Mouse (Mus musculus): ENCODE data around the gene Cd59a.
A peak's percentile ranks its signal among the peaks of the same experiment; 100 is the strongest.
"Not testable (repeated sequence)": the region's sequence is repeated elsewhere in the genome, so short reads cannot be mapped to it uniquely, and the experiment has no call there.

Cd59a gene

GRCm38 (mm10) chr2:104095741-104096213 lies at the start of gene Cd59a:
Gene Cd59a (plus strand): TSS chr2:104095801.
- DNase-seq (ENCODE audit: low spot score in 2 of 2), result peak in 1 of 2 experiments; percentile 32

GRCm38 (mm10) chr2:104058381-104058780 lies 37.2 kb upstream of the Cd59a start:
- no peak for DNase-seq (ENCODE audit: low spot score in 2 of 2)

- no peak for DNase-seq (ENCODE audit: low spot score in 2 of 2)
Measured at GRCm38 (mm10) chr2:104058954-104059353, 36.6 kb upstream of the Cd59a start.

GRCm38 (mm10) chr2:104059786-104060185 lies 35.8 kb upstream of the Cd59a start:
- no peak for DNase-seq (ENCODE audit: low spot score in 2 of 2)

- DNase-seq (ENCODE audit: low spot score in 2 of 2), result no peak
Measured at GRCm38 (mm10) chr2:104060996-104061395, 34.6 kb upstream of the Cd59a start.

GRCm38 (mm10) chr2:104062665-104063064 lies 32.9 kb upstream of the Cd59a start:
- no peak for DNase-seq (ENCODE audit: low spot score in 2 of 2)

- no peak for DNase-seq (ENCODE audit: low spot score in 2 of 2)
Measured at GRCm38 (mm10) chr2:104064152-104064551, 31.4 kb upstream of the Cd59a start.

GRCm38 (mm10) chr2:104065526-104065925 lies 30.1 kb upstream of the Cd59a start, which contains the start of gene Gm10912:
Gene Gm10912 (plus strand): TSS chr2:104065826.
- DNase-seq (ENCODE audit: low spot score in 2 of 2), result not testable (repeated sequence)

GRCm38 (mm10) chr2:104068450-104068849 lies 27.2 kb upstream of the Cd59a start, which contains the start of gene Gm10799:
Gene Gm10799 (minus strand): TSS chr2:104068550.
- not testable (repeated sequence) for DNase-seq (ENCODE audit: low spot score in 2 of 2)

GRCm38 (mm10) chr2:104069704-104070185 lies 25.9 kb upstream of the Cd59a start, which contains the start of gene Cd59b:
Gene Cd59b (plus strand): TSS chr2:104069849.
- DNase-seq (ENCODE audit: low spot score in 2 of 2), result peak in 1 of 2 experiments; percentile 16

GRCm38 (mm10) chr2:104078285-104078684 lies 17.3 kb upstream of the Cd59a start:
- DNase-seq (ENCODE audit: low spot score in 2 of 2), result not testable (repeated sequence)

- DNase-seq (ENCODE audit: low spot score in 2 of 2), result not testable (repeated sequence)
Measured at GRCm38 (mm10) chr2:104081436-104082050, 14.1 kb upstream of the Cd59a start.

- DNase-seq (ENCODE audit: low spot score in 2 of 2), result no peak
Measured at GRCm38 (mm10) chr2:104082474-104082873, 13.1 kb upstream of the Cd59a start.

- not testable (repeated sequence) for DNase-seq (ENCODE audit: low spot score in 2 of 2)
Measured at GRCm38 (mm10) chr2:104084027-104084426, 11.6 kb upstream of the Cd59a start.

- DNase-seq (ENCODE audit: low spot score in 2 of 2), result not testable (repeated sequence)
Measured at GRCm38 (mm10) chr2:104087562-104087961, 8.0 kb upstream of the Cd59a start.

- DNase-seq (ENCODE audit: low spot score in 2 of 2), result no peak
Measured at GRCm38 (mm10) chr2:104093305-104093704, 2.3 kb upstream of the Cd59a start.

- no peak for DNase-seq (ENCODE audit: low spot score in 2 of 2)
Measured at GRCm38 (mm10) chr2:104096256-104096655, 655 bp downstream of the Cd59a start.

GRCm38 (mm10) chr2:104096796-104097195 lies 1.2 kb downstream of the Cd59a start:
- DNase-seq (ENCODE audit: low spot score in 2 of 2), result not testable (repeated sequence)

GRCm38 (mm10) chr2:104097396-104097795 lies 1.8 kb downstream of the Cd59a start:
- DNase-seq (ENCODE audit: low spot score in 2 of 2), result not testable (repeated sequence)

- DNase-seq (ENCODE audit: low spot score in 2 of 2), result no peak
Measured at GRCm38 (mm10) chr2:104098529-104099230, 3.1 kb downstream of the Cd59a start.

- no peak for DNase-seq (ENCODE audit: low spot score in 2 of 2)
Measured at GRCm38 (mm10) chr2:104099231-104099585, 3.6 kb downstream of the Cd59a start.

GRCm38 (mm10) chr2:104099946-104100345 lies 4.3 kb downstream of the Cd59a start:
- DNase-seq (ENCODE audit: low spot score in 2 of 2), result no peak

- DNase-seq (ENCODE audit: low spot score in 2 of 2), result no peak
Measured at GRCm38 (mm10) chr2:104104800-104105199, 9.2 kb downstream of the Cd59a start.
